Mouse (Mus musculus) cerebellum, adult 9-10 months (tissue): ENCODE measurements around the gene Cyp2ab1.
A peak's percentile ranks its signal among the peaks of the same experiment; 100 is the strongest.
"Not testable (repeated sequence)": the region's sequence is repeated elsewhere in the genome, so short reads cannot be mapped to it uniquely, and the experiment has no call there.

Experiments used
- DNase-seq: peaks from one replicate; pipeline ENCODE4 v3.0.0; 2022

Cyp2ab1 gene

DNA sequence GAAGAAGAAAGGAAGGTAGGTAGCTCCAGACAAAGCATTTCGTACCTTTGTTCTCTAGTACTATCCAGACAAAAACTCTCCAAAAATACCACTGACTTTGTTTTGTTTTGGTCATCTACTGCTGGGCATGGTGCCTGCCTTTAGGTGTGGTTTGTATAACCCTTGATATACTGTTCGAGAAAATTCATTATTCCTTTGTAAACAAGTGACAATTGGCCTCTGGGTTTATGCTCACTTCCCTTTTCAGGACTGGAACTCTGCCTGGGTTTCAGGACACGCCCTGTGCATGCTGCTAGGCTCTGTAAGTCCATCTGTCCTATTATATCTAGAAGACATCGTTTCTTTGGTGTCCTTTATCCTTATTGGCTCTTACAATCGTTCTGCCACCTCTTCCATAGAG lies at the start of gene Cyp2ab1:
Gene Cyp2ab1 (minus strand): TSS at position 119 of the 400 bp plus-strand sequence.
- no peak for DNase-seq

DNA sequence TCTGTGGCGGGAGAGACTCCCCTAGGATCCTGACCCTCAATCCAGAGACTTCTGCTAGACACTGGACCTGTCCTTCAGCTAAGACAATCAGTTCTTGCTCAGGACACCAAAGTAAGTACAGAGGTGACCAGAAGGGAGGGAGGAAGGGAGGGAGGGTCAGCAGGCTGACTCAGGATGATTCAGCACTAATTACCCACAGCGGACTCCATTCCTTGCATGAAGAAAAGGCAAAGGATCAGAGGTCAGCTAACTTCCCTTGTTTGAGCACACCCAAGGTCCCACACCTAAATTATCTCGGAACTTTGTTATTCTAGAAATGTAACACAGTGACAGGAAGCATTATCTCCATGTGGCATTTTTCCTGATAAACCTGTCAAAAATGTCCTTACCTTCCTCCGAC lies 46.5 kb upstream of the Cyp2ab1 start:
- no peak for DNase-seq

DNA sequence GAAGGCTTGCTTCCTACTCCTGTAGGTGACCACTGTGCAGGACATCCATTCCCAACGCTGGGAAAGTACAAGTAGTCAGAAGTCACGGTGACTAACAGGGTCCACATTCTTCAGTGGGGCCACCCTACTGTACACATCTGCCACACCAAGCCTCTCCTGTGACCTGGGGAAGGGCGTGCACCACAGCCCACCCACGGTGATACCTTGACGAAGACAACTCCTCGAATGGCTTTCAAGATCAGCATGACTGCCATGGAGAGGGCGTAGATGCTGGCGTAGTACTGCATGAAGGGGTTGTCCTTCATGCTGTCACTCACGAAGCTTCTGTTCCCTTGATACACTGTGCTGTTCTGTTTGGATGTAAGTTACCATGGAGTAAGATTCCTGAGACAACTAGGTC lies 43.0 kb upstream of the Cyp2ab1 start:
- no peak for DNase-seq

DNA sequence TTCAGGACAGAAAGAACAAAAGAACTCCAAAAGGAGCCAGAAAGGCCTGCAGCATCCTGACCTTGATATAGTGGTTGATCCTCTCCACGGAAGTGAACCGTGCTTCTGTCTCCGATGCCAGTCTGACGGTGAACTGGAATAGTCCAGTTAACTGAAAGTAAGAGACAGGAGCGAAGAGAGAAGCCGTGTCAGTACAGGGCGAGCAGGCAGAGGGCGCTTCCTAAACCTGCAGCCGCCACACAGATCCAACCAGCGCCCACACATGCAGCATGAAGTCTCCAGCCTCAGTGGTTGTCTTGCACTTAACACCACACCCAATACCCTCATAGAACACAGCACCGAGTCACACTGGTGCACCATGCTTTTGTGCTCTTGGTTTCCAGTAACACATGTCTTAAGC lies 36.9 kb upstream of the Cyp2ab1 start:
- DNase-seq, result no peak

DNA sequence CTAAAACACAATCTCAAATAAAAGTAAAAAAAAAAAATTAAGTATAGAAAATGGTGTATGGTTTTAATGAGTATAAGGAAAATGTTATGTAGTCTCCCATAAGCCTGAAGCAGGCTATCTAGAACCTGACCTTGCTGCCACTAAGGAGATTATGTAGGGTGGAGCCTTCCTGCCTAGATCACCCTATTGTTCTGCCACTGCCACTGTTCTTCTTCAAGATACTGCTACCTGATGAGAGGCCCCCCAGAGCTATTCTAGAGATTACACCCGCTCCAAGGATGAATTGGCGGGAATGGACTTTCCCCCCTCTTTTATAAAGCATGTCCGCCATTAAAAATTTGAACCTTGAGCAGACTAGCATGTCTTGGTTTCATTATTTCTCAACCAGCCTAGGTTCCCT lies 36.3 kb upstream of the Cyp2ab1 start:
- DNase-seq, result not testable (repeated sequence)

DNA sequence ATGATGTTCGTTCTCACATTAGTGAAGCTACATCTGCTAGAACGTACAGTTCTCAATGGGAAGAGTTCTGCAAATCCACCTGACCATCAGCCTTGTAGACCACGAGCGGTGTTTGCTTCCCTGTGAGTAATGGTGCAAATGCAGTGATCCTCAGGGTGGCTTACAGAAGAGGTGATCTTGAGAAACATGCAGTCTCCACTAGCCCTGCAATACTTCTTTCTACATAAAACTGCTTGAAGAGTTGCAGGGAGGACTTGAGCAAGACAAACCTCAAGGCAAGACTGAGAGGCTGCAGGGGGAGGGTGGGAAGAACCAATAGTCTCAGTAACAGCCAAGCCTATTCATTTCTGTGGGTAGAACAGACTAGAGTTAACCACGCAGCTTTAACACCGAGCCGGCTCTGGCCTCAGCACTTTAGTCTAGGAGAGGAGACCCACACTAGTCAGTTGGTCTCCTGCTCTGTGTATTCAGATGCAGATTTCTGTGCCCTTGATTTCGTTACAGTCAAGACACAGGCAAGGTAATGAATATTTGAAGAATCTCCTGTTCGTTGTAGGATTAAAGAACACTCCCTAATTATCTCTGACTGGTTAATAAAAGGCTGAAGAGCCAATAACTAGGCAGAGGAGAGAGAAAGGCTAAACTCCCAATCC lies 34.6 kb upstream of the Cyp2ab1 start:
- no peak for DNase-seq

DNA sequence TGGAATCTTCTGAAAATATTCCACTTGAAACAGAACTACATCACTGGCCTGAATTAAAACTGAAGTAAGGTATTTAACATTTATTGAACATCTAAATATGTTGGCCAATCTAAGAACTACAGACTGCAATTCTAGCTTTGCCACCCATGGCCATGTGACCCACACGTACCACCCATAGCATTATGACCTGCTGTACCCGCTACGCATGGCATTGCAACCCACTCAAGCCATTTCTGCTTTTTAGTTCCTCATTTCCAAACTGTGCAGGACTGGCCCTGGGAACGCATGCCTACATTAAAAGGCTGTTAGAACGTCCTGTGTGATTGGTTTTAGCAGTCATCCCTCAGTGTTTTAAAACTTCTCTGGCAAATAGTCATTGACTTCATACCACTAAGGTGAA lies 32.6 kb upstream of the Cyp2ab1 start:
- no peak for DNase-seq

DNA sequence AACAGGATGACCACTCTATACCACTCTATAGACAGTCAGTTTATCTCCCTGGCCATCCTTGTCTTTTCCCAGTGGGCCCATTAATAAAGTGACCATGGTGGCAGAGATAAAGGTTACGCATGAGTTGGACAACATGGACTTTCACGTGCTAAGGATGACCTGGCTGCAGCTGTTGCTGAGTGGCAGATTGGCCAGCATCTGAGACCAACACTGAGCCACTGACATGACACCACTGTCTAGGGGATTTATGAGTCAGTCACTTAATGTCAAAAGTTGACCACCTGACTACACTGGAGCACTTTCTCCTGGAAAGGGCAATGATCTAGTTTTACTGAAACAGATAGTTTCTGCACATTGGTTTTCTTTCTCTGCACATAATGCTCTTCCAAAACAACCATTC lies 29.6 kb upstream of the Cyp2ab1 start:
- DNase-seq, result no peak

DNA sequence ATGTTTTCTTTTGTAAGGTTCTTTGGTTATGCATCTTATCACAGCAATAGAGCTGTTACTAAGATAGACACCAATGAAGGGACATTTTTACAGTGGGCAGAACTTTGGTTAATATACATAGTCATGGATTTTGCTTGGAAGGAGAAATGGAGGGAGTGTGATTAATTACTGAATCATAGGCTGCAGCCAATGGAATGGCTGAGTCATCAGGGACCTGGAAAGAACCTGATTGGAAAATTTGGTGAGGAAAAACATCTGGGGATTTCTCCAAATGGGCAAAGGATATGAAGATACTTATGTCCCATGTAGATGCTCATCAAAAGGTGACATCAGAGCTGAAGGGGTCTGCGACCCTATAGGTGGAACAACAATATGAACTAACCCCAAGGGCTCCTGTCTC lies 28.8 kb upstream of the Cyp2ab1 start:
- no peak for DNase-seq

DNA sequence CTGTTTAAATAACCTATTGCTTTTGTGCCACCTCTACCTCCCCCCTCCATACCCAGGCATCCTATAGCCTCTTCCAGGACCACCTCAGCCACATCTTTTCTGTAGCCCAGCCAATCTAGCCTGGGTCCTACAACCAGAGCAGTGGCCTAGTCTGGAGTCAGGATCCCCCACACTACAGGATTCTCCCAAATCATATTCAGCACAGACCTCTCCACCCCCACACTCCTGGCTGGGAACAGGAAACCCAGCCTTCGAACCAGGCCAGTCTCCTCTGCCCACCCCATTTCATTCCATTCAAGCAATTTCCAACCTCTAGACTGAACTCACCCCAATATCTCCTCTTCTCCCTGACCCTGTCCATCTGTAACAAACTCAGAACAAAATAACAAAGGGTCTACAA lies 20.3 kb upstream of the Cyp2ab1 start:
- DNase-seq, result no peak

DNA sequence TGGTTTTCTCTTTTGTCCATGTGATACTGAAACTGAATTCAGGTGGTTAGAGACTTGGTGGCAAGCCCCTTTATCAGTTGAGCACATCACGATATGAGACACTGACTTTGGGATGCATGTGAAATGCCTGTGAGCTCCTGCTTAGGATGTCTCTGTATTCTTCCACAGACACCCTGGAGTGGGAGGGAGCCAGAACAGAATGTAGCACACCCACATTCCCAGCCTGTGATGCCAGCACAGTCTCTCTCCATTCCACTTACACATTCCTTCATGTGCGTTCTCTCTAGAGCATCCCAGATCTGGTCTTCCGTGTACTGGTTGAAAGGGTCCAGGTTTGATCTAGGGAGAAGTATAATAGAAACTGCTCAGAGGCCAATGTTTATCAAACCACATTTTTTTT lies 13.4 kb upstream of the Cyp2ab1 start:
- no peak for DNase-seq

DNA sequence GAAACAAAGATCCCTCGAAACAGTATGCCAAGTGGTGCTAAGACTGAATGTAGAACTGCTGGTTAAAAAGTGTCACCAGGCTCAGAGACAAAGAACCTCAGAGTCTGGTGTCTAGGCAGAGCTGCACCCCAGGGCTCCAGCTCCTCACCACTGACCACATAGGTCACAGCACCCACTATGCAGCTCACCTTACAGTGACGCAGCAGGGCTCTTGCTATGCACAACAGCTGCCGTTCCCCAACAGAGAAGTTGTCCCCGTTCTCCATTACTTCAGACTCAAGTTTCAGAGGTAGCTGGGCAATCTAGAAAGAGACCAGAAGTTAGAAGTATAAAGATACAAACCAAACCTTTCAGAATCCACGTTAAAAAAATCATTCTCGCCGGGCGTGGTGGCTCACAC lies 9.7 kb upstream of the Cyp2ab1 start:
- DNase-seq, result no peak

DNA sequence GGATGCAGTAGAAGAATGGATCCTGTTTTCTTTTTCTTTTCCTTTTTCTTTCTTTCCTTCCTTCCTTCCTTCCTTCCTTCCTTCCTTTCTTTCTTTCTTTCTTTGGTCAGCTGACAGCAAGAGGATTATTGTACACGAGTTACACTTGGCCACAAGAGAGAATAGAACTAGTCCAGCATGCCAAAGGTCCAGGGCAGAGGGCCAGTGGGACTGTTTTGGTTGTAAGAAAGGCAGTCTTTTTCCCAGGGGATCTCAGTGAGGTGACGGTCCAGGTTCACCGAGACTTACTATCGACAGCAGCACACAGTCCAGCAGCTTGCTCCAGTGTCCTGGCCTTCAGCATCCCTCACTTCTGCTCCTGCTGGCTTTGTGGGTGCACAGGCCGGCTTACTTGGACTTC lies 3.1 kb upstream of the Cyp2ab1 start:
- no peak for DNase-seq

DNA sequence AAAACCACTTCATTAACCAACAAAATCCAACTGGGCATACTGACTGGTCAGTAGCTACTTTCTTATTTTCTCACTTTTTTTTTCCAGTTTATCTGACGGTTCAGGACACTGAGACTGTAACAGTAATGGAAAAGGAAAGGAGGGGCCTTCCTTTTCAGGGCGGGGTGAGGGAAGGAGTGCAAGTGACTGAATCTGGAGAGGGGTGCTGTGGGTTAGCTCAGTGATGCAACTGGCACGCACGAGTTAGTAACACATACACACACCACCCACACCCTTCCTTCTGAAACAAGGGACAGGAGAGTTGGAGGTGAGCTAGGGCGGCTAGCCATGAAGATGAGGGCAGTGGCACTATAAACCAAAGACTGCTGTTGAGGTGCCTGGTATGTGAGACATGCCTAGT lies 1.3 kb downstream of the Cyp2ab1 start:
- no peak for DNase-seq

DNA sequence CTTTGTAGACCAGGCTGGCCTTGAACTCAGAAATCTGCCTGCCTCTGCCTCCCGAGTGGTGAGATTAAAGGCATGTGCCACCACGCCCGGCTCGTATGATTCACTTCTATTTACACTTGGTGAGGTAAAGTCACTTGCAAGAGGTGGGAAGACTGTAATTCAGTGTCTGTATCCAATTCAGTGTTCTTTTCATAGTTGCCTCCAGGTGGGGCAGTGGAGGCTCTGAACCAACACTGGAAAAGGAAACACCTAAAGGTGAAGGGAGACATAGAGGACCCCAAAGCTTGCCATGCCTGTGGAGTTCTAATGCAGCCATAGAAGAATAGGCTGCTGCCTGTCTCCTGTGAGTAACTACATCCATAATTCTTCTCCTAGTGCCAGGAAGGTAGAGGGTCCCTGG lies 2.9 kb downstream of the Cyp2ab1 start:
- DNase-seq, result no peak

DNA sequence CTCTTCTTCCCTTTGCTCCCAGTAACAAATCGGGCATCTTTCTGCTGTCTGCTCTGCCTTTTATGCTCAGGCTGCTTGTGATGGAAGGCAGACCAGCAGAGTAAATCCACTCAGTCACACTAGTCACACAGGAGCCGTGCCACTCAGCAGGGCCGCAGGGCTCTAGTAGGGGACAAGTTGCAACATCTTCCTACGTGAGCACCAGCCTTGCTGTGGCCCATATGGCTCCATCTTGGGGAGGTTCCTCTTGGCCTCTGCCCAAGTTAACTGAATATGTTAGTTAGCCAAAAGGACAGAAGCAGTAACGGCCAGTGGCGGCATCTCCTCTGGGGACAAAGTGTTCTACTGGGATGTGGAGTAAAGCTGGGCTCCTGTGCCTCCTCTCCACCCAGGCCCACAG lies 8.4 kb downstream of the Cyp2ab1 start:
- no peak for DNase-seq

DNA sequence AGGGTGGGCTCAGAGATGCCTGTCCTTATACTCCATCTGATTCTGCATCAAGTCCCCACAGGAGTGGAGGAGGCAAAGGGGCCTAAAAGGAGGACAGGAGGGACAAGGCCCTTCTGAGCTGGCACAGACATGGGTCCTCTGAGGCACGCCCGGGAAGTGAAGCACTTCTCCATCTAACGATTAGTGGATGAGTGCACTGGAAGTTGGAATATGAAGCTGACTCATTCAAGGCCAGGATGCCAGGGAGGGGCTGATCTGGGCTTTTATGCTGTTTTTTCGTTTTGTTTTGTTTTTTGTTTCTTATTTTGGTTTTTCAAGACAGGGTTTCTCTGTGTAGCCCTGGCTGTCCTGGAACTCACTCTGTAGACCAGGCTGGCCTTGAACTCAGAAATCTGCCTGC lies 9.9 kb downstream of the Cyp2ab1 start:
- no peak for DNase-seq

DNA sequence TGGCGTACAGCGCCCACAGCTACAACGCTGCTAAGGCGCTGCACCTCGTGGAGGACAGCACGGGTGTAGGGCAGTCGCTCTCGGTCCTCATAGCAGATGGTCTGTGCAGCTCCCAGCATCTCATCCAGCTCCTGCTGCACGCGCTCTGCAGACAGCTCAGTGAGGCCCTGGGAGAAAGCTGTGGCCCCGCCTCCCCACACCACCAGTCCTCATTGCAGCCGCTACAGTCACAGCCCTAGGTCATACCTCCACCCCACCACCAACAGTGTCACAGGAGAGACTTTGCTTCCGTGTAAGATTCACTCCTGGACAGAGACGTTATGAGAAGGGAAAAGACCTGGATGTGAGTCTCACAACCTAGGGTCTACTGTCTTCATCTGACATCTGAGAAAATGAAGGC lies 12.9 kb downstream of the Cyp2ab1 start:
- DNase-seq, result no peak

DNA sequence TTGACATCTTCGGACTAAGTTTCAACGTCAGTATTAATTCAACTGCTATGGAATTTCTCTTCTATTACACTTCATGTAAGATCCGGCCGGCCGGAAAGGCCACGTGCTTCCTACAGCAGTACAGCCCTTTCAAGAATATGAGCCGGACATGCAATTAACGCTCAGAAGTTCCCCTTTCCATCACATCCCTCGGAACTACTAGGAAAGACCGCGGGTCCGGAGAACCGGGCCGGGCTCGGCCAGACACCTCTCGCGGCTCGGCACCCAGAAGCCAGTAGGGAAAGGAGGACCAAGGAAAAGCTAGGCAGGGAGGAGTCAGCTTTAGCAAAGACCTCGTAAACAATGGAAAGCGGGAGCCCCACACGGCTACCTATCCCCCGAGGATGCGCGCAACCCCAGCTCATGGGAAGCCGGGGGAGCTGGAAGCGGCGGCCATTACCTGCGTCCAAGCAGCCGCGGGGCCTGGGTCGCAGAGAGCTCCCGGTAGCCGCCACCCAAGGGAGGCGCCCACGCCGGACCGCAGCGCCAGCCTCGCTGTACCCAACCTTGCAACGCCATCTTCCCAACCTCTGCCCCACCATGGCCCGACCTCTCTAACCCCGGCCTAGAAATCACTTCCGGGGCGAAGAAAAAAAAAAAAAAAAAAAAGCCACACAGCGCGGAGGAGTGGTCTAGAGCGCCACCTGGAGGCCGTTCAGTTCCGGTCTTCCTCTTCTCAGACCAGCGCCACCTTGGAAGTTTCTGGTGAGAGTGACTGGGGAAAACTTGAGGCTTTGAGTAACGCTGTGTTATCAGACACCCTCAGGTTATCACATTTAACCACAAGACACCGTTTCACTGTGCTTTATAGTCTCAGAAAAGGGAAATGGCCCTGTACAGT lies 23.2 kb downstream of the Cyp2ab1 start, which contains the start of gene Parl:
Gene Parl (minus strand): TSS at position 618 of the 880 bp plus-strand sequence.
- DNase-seq, result peak; percentile 75

DNA sequence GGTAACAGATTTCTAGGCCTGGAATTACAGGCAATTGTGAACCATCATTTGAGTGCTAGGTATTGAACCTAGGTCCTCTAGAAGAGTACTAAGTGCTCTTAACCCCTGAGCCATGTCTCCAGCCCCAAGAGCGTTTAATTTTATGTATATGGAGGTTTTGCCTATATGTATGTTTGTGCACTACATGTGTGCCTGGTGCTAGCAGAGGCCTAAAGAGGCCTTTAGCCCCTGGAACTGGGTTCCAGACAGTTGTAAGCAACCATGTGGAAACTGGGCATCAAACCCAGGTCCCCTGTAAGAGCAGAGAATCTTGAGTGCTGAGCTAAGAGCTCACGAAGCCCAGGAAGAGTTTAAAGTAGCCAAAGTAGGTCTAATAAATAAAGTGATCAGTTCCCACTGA lies 25.1 kb downstream of the Cyp2ab1 start:
- no peak for DNase-seq

DNA sequence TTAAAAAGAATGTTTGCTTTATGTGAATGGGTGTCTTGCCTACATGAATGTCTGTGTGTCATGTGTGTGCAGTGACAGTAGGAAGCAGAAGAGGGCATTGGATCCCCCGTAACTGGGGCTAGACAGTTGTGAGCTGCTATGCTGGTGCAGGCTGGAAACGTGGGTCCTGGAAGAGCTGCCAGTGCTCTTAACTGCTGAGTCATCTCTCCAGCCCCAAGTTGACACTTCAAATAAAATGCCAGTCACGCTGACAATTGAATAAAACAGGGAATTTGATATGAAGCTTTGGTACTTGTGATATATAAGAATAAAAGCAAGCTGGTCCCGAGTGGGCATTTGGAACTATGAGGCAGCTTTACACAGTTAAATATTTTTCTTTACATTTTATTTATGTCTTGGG lies 45.0 kb downstream of the Cyp2ab1 start:
- no peak for DNase-seq

DNA sequence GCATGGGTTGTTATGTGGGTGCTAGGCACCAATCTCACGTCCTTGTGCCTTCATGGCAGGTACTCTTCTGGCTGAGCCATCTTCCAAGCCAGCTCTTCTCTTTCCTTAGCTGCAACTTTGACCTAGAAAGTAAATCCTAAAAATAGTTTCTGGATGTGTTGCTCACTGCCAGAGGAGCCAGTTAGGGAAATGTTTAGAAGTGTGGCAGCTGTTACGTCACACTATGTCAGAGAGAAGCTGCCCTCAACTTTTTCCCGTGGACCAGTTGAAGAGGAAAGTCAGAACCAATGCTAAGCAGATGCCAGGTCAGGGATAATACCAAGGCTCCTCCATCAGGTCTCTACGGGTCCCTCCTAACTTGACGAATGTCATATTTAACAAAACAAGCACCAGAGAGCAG lies 45.8 kb downstream of the Cyp2ab1 start:
- no peak for DNase-seq

DNA sequence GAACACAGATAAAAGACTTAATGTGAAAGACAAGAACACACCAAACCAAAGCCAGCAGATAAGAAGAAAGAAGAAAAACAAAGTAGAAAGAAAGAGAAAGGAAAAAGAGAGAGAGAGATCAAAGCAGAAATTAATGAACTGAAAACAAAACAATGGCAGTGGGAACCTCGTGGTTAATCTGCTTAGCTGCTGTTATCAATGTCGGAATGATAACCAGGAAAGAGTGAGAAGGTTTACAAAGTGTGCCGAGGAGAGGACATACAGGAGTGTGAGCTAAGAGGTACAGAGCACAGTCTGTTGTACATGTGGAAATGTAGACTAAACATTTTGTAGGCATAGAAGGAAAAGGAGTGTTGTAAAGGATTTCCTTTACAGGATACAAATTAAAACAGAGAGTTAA lies 52.2 kb downstream of the Cyp2ab1 start:
- no peak for DNase-seq

DNA sequence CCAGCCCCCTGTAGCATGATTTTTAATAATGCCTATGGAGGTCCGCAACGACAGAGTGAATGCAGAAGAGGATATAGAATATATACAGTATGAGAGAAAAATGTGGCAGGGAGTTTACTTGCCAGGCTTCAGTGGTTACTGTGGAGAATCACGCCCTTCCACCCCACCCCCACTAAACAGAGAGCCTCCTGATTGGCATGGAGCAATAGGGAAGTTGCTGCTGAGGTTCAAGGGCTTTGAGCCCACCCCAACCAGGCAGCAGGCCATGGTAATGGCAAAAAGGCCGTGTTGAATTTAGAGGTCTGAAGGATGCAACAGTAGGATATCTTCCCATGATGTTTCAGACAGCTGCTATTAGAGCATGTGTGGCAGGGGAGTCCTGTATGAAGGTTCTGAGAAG lies 53.9 kb downstream of the Cyp2ab1 start:
- no peak for DNase-seq

DNA sequence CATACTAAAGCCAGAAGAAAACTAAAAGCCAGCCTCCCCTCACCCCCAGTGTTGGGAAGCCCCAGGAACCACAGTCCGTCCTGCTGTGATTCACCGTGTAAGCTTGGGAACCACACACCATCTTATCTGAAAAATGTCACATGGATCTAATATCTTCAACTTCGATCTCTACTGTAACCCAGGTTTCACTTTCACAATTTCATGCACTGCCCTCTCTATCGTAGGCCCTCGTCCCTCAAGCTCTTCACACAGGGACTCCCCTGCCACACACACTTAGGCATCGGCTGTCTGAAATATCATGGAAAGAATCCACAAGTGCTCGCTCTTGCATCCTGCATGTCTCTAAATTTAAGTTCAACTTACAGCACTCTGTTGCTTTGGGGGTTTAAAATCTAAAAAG lies 60.1 kb downstream of the Cyp2ab1 start:
- DNase-seq, result no peak
